Mouse (Mus musculus): ENCODE measurements around the gene Xntrpc.

DNA sequence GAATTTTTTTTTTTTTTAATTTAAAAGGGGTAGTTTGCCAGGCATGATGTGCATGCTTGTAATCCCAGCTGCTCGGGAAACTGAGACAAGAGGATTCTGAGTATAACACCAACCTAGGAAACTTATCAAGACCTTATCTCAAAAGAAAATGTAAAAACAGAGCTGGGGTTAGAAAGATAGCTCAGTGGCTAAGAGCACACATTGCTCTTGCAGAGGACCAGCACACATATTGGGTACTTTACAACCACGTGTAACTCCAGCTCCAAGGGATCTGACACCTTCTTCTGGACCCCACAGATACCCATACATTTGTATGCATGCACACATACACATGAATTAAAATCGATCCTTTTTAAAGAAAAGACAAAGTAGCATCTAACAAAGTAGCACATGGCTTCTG is 4.2 kb upstream of the Xntrpc start:
- no peak for TF ChIP-seq EP300 (optimal IDR thresholded peaks at IDR 0.05)
- TF ChIP-seq CTCF (IDR thresholded peaks at IDR 0.05; ENCODE audit: low read depth) = no peak
